Mouse (Mus musculus) spleen, adult 18-20 months (tissue): Measurements from ENCODE around the gene Tmem156.

Source experiments
- DNase-seq, 2 experiments: peaks; one replicate each; pipeline ENCODE4 v3.0.0; 2022; ENCODE audit warnings: mixed read lengths in 2 of 2

Tmem156 gene

DNA sequence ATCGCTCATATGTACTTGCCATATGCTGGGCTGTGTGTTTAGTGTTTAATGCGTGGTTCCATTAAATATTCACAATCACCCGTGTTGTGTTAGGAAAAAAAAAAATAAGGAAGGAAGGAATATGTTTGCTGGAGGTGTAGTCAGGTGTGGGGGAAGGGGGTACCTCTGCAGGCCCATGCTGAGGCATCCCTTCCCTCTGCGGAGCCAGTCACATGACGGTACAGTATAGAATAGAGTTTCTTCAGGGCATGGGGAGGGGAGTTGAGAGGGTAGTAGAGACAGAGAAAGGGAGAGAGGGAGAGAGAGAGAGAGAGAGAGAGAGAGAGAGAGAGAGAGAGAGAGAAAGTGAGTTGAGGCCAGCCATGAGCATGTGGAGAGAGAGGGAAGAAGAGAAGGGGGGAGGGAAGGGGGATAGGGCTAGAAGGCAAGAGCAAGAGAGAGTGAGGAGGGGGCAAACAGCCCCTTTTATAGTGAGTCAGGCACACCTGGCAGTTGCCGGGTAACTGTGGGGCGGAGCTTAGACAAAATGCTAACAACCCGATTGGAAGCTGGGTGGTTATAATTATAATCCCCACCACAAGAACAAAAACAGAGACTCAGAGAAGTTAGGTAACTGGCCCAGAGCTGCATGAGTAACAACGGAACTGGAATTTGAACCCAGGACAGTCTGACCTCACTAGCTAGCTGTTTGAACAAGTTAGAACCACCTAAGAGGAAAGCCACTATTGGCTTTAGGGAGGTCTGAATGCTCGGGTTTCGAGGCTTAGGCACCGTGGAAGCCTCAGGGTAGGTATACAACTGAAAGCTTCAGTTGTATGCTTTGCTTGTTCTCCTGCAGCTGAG, 45.3 kb downstream of the Tmem156 start:
- DNase-seq: no peak

- DNase-seq: no peak
These were observed 46.1 kb downstream of the Tmem156 start for GRCm38 (mm10) chr5:65045642-65046370.

GRCm38 (mm10) chr5:65043407-65043895, 48.5 kb downstream of the Tmem156 start:
- no peak for DNase-seq

DNA sequence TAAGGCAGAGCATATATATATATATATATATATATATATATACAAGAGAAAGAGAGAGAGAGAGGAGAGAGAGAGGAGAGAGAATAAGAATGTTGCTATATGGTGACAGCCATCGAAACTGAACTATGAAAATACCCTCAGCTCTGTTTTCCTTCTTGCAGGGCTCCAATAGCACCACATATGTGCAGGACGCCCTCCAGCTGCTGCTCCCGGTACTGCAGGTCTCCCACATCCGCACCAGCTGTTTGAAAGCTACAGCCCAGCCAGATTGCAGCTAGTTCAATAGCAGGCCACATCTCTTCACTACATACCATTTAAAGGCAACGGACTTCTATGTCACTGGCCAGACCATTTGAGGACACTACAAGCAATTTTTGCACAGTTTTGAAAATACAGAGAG, 51.5 kb downstream of the Tmem156 start:
- DNase-seq: peak; percentile 20 to 50

DNA sequence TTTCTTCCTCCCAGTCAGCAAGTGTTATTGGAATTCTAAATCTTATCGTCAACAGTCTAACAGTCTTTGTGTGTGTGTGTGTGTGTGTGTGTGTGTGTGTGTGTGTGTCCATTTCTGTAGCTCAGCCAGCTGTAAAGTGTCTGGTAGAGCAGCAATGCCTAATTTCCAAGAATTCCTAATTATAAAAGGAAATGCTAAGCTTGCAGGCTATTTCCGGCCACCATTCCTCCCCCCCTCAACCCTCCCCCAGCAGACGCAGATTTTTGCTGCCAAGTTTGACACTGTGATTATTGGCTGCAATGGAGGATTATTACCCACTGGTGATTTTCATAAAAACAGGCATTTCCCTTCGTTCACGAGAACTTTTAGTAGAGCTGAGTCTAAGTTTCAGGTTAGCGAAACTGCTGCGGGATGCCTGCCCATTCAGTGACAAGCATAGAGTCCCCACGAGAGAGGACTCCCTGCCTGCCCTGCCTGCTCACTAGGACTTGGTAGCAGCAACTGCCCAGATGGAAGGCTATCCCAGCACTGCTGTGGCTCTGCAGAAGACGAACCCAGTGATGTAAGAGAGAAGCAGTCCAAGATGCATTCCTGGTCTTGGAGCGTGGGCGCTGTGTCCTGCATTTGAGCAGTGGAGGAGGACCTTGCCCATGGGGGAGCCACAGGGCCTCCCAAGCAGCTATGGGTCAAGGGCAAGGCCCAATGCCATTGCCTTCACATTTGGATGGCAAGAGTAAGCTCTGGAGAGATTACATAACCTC, 52.9 kb downstream of the Tmem156 start:
- DNase-seq: no peak

DNA sequence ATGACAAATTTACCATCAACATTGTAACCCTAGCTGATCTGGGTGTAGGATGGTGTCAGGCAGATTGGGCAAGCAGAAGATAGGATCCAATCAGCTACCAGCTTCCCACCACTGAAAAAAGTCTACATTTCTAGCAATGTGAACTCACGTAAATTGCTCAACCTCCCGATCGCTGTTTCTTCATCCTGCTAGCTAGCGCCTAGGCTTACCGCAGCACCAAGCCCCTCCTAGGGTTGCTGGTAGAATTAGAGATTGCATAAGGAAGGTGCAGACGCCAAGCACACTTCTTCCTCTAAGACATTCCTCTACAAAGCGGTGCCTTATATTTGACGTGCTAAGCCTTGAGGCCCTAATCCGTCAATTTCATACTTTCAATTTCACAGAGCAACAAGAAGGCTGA, 53.6 kb downstream of the Tmem156 start:
- DNase-seq: no peak

- DNase-seq: no peak
These were observed 55.3 kb downstream of the Tmem156 start for GRCm38 (mm10) chr5:65036597-65036996.

DNA sequence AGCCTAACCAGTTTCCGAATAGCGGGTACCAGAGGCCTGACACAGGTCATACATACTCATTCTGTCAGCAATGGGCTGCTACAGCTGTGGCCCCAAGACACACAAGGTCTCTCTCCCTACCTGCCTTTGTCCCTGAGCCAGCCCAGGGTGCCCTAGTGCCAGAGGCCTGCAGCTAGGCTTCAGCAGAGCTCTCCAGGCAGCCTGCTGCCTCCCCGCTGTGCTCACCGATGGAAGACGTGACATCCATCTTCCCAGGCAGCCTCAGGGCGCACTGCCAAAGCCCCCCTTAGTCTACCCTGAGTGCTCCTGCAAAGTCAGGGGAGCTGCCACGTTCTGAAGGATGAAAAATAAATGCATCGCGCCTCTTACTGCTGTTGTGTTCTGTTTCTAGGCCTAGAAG, 63.9 kb downstream of the Tmem156 start:
- DNase-seq: no peak

DNA sequence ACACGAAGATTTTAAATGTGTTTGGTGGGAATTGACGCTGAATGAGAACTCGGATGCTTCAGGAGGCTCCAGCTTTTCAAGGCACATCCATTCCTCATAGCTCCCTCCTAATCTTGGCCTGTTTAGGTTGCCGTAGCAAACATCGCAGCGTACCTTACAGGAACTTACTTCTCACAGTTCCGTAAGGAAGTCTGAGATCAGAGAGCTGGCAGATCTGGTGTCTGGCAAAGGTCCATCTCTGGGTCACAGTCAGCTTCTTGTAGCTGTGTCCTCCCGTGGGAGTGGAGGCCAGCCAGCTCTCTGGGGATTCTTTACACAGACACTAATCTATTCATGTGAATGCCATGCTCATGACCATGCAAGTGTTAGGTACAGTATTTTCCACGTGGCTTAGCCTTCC, 65.2 kb downstream of the Tmem156 start:
- DNase-seq: no peak

GRCm38 (mm10) chr5:65025916-65026315, 66.0 kb downstream of the Tmem156 start:
- DNase-seq: peak; percentile 39 to 42

DNA sequence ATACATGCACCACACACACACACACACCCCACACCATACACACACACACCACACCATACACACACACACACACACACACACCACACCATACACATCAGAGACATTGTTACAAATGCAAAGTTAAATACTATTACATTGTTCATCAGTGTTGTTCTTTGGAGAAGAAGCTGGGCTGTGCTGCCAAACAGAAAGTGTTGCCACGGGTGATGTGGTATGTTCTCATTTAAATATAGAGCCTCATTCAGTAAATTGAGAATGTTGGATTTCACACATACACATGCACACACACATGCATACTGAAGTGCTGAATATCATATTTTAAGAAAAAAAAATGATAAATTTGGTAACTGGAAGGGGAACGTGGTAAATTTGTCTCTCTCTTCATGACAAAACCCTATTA, 67.3 kb downstream of the Tmem156 start:
- DNase-seq: no peak

- no peak for DNase-seq
These were observed 69.9 kb downstream of the Tmem156 start for GRCm38 (mm10) chr5:65022006-65022405.

DNA sequence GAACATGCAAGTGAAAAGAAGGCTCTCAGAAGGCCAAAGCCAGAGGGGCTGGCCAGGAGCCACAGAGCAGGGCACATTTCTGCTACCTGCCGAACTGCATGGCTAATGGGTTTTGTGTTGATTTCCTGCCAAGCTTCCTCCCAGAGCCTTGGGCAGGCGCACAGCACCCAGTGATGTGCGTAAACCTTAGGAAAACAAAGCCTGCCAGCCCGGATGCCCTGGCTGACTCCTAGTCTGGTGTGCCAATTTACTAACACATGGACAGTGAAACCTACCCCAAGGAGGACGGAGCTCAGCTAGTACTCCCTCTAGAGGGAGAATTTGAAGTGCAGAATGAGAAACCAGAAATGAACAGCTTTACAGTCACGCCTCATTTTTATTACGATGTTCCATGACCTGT, 72.1 kb downstream of the Tmem156 start:
- peak in 1 of 2 experiments; percentile 13 for DNase-seq

DNA sequence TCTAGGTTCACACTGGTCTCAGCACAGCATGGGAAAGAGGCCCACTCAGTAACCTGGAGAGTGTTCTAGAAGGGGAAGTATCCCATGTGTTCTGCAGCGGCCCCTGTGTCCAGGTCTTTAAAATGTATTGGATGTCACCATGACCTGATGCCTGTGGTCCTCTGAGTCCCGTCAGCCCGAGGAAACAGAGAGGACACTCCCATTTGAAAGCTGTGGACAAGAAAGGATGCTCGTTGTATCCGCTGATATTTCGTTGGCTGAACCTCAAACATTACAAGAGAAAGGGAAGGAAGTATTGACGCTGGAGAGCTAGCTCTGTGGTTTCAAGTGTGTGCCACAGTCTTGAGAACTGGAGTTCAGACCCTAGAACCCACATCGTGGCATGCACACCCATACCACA, 72.8 kb downstream of the Tmem156 start:
- no peak for DNase-seq

- DNase-seq: no peak
These were observed 76.4 kb downstream of the Tmem156 start for GRCm38 (mm10) chr5:65015508-65015907.

DNA sequence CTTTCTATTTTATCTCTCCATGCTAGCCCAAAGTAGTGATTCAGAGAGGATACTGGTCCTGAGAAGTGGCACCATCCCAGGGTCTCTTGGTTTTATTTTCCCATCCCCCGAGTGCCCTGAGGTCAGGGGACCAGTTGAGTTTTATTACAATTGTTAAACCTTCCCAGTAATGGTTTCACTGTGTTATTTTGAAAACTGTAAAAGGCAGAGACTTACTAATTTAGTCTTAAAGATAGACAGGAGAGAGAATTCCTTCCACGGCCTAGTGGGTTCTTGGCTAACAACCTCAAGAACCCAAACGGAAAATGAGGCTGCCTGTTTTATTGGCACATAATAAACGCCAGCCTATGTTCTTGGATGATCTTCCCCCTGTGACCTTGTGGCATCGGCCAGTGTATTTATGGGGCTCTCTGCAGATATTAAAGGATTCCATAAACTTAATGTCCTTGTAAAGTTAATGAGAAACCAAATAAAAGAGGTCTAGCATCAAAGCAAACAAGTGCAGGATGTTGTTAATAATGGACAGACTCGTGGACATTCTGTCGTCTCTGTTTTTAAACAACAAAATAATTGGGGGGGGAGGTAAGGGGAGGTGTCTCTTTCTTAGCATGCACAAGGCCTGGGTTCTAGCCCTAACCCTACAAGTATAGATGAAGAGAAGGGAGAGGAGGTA, 79.9 kb downstream of the Tmem156 start:
- DNase-seq: no peak

DNA sequence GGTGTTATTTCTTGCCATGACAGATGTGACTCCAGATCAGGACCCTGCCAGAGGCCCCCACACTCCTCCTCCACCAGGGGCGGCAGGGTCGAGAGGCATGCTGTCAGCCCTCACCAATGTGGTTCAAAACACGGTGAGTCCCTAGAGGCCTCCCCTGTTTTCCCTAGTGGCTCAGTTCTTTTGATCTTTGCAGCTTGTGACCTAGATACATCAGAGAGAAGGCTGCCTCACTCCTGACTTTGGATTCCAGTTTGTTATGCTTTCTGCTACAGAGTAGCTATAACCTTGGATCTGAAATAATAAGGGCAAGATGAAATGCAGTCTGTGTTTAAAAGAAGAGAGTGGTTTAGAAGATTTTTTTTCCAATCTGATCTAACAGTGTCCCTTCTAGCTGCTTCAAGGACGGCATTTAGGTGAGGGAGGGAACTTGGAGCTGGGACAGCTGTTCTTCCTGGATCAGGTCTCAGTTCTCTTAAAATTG, 85.9 kb downstream of the Tmem156 start:
- no peak for DNase-seq

GRCm38 (mm10) chr5:65005251-65005650, 86.7 kb downstream of the Tmem156 start:
- DNase-seq: no peak
